Mouse (Mus musculus) layer of hippocampus, adult 9-11 months (tissue): ENCODE measurements around the gene Tbc1d10c.

Experiments
- DNase-seq: peaks from one replicate; pipeline ENCODE4 v3.0.0; 2022

Tbc1d10c gene

GRCm38 (mm10) chr19:4190831-4191334 lies at the start of gene Tbc1d10c:
Tbc1d10c (minus strand) TSS chr19:4191284.
- DNase-seq, result no peak

GRCm38 (mm10) chr19:4240247-4240668 lies 49.2 kb upstream of the Tbc1d10c start:
- DNase-seq, result no peak

- DNase-seq, result no peak
Measured at GRCm38 (mm10) chr19:4234548-4234947, 43.5 kb upstream of the Tbc1d10c start.

GRCm38 (mm10) chr19:4232651-4233050 lies 41.6 kb upstream of the Tbc1d10c start:
- DNase-seq, result no peak

- peak; percentile 76 for DNase-seq
Measured at GRCm38 (mm10) chr19:4232186-4232572, 41.1 kb upstream of the Tbc1d10c start.

GRCm38 (mm10) chr19:4231253-4232185 lies 40.4 kb upstream of the Tbc1d10c start, which contains the start of gene Pold4:
Pold4 (plus strand) TSS chr19:4231899.
- DNase-seq, result peak; percentile 99

- DNase-seq, result no peak
Measured at GRCm38 (mm10) chr19:4230415-4230814, 39.3 kb upstream of the Tbc1d10c start.

- DNase-seq, result no peak
Measured at GRCm38 (mm10) chr19:4229451-4230076, 38.5 kb upstream of the Tbc1d10c start.

- no peak for DNase-seq
Measured at GRCm38 (mm10) chr19:4228891-4229290, 37.8 kb upstream of the Tbc1d10c start.

GRCm38 (mm10) chr19:4227894-4228678 lies 37.0 kb upstream of the Tbc1d10c start:
- DNase-seq, result no peak

- no peak for DNase-seq
Measured at GRCm38 (mm10) chr19:4227446-4227845, 36.4 kb upstream of the Tbc1d10c start.

- DNase-seq, result no peak
Measured at GRCm38 (mm10) chr19:4226779-4227178, 35.7 kb upstream of the Tbc1d10c start.

- DNase-seq, result no peak
Measured at GRCm38 (mm10) chr19:4222165-4222564, 31.1 kb upstream of the Tbc1d10c start.

- DNase-seq, result no peak
Measured at GRCm38 (mm10) chr19:4220957-4221743, 30.1 kb upstream of the Tbc1d10c start.

GRCm38 (mm10) chr19:4220416-4220815 lies 29.3 kb upstream of the Tbc1d10c start:
- no peak for DNase-seq

- DNase-seq, result no peak
Measured at GRCm38 (mm10) chr19:4219943-4220342, 28.9 kb upstream of the Tbc1d10c start.

- no peak for DNase-seq
Measured at GRCm38 (mm10) chr19:4218784-4219183, 27.7 kb upstream of the Tbc1d10c start.

- no peak for DNase-seq
Measured at GRCm38 (mm10) chr19:4218293-4218692, 27.2 kb upstream of the Tbc1d10c start.

- no peak for DNase-seq
Measured at GRCm38 (mm10) chr19:4217855-4218254, 26.8 kb upstream of the Tbc1d10c start.

- DNase-seq, result no peak
Measured at GRCm38 (mm10) chr19:4217140-4217539, 26.1 kb upstream of the Tbc1d10c start.

- DNase-seq, result no peak
Measured at GRCm38 (mm10) chr19:4216041-4216685, 25.1 kb upstream of the Tbc1d10c start.

- DNase-seq, result no peak
Measured at GRCm38 (mm10) chr19:4215451-4215840, 24.4 kb upstream of the Tbc1d10c start.
